Mouse (Mus musculus): ENCODE results near the gene Rhbdd1. TPM values are rescaled to one million over a fixed set of nuclear protein-coding genes. Genes with fewer than 3 reads are reported as not detected.
A peak's percentile ranks its signal among the peaks of the same experiment; 100 is the strongest.

Gene Rhbdd1
- polyA plus RNA-seq, 1 experiment from 2014 or later, result 5.7 TPM

DNA sequence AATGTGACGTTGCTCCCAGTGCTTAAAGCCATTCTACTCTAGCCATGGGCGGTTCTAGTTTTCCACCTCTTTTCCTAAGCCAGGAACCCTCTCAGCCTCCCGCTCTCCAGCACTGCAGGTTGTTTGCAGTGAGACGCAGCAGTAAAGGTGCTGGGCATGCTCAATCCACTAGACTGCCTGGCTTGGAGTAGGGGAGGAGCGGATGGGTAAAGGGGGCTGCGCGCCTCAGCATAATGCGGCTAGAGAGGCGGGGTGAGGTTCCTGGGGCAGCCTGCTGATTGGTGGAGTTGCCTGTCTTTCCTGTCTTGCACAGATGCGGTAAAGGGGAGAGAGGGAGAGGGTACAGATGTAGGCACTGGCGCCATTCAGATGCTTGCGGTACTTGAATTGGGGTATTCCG, 23.5 kb upstream of the Rhbdd1 start:
- H3K9me3 ChIP-seq (replicated peaks), result no peaks in the 10 kb centered on the region
- ATAC-seq, result peak; percentile 73
- peaks cover 43% of the 10 kb centered on the region for H3K4me1 ChIP-seq
- H3K27me3 ChIP-seq, result no peaks in the 10 kb centered on the region
- peak overlapping the region; percentile 78 for H3K4me3 ChIP-seq
- 0% methylated on average over 13 of the region's 13 CpGs for WGBS
- H3K36me3 ChIP-seq (ENCODE audit: poor library complexity, severe bottlenecking), result peaks cover 13% of the 10 kb centered on the region
- peak overlapping the region; percentile 87 for H3K4me2 ChIP-seq
- H3K27ac ChIP-seq, result peak overlapping the region; percentile 67
- H3K9ac ChIP-seq, result peak overlapping the region; percentile 90

DNA sequence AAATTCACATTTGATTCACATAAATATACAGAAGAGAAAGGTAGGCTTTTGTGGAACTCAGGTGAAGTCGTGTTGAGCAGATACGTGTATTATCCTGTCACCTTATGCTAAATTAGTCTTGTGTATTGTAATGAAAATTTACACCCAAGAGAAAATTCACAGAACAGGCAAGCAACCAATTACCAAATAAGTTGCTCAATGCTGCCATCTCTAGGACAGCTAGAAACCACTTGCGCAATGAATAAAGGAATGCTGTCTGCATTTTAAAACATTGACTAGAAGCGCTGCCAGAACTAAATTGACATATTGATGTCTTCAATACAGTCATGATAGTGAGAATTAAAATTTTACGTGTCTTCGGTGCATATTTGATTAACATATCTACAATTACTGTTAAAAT, 22.1 kb upstream of the Rhbdd1 start:
- Histone ChIP-seq H3K9me3 (replicated peaks) (no peaks in the 10 kb centered on the region), H3K4me1 (peaks cover 30% of the 10 kb centered on the region), H3K27me3 (no peaks in the 10 kb centered on the region), H3K4me3 (no peak overlapping the region), H3K9ac (no peak overlapping the region), H3K36me3 (ENCODE audit: poor library complexity, severe bottlenecking) (0 out of 2 replicates have a peak, but pooled peaks cover under 1% of the 10 kb centered on the region), H3K4me2 (no peak overlapping the region), H3K27ac (no peak overlapping the region)
- no peak for ATAC-seq
- 7% methylated on average over 6 of the region's 6 CpGs for WGBS

DNA sequence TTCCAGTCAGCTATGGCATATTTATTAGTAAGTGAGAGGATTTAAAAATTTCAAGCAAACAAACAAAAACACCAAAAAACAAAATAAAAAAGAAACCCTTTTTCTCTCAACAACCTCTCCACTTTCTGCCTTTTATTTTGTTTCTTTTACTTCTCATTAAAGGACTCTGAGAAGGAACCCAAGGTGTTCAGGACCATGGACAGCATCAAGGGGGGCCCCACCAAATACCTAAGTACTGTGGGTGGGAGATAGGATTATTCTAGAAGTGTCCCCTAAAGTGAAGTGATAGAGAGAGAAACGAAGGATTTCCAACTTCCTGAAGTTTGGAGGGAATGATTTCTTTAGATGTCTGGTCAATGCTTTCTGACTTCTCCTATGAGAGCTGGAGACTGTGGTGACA, 17.7 kb upstream of the Rhbdd1 start:
- Histone ChIP-seq H3K4me1 (peaks cover 5% of the 10 kb centered on the region; the same call in 1 of the 2 replicates), H3K36me3 (ENCODE audit: poor library complexity, severe bottlenecking) (no peaks in the 10 kb centered on the region), H3K9me3 (replicated peaks) (no peaks in the 10 kb centered on the region), H3K27me3 (no peaks in the 10 kb centered on the region), H3K27ac (no peak overlapping the region), H3K4me2 (no peak overlapping the region), H3K4me3 (no peak overlapping the region), H3K9ac (no peak overlapping the region)
- 37% methylated on average over 1 of the region's 1 CpGs for WGBS
- no peak for ATAC-seq

DNA sequence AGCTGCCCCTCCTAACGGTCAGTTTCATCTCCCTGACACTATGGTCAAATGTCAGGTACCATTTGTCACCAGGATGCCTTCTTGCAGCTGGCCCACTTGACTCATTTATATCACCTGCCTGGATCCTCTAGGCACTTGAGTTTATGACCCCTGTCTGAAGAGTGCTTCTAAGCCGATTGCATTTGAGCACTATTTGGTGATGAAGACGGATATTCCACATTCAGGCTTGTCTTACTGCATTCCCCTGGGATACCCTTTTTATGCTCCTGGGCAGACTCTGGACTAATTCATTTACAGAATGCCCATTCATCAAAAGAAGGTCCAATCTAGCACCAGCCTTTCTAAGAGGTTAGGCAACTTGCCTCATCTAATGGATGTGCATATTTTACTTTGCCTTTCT, 11.8 kb upstream of the Rhbdd1 start:
- no peaks in the 10 kb centered on the region for H3K9me3 ChIP-seq (replicated peaks)
- no peak overlapping the region for H3K4me2 ChIP-seq
- WGBS, result 80% methylated on average over 3 of the region's 3 CpGs
- no peaks in the 10 kb centered on the region; the same call in 1 of the 2 replicates for H3K27me3 ChIP-seq
- H3K4me3 ChIP-seq, result no peak overlapping the region
- H3K4me1 ChIP-seq, result no peaks in the 10 kb centered on the region
- H3K9ac ChIP-seq, result no peak overlapping the region
- H3K27ac ChIP-seq, result no peak overlapping the region
- H3K36me3 ChIP-seq (ENCODE audit: poor library complexity, severe bottlenecking), result no peaks in the 10 kb centered on the region
- ATAC-seq, result no peak

DNA sequence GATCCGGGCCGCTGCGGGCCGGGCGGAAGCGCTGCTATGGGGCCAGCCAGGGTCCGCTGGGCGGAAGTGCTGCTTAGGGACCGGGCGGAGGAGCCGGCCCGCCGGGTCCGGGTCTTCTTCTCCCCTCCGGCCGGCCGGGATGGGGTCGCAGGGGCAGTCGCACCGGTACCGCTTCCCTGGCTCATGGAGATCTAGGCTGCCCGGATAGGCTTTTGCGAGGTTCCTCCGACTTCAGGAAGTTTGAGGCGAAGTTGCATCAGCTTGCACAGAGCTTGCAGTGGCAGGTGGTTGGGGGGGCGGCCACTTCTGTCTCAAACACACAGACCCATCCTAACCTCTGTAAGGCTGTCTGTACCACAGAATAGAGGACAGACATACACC, 484 bp downstream of the Rhbdd1 start:
- no peak for ATAC-seq
- no peaks in the 10 kb centered on the region for H3K9me3 ChIP-seq (replicated peaks)
- H3K27ac ChIP-seq, result peak overlapping the region; percentile 98
- 0 out of 2 replicates have a peak, but pooled peaks cover 6% of the 10 kb centered on the region for H3K27me3 ChIP-seq
- H3K4me2 ChIP-seq, result peak overlapping the region; percentile 68
- under 1% methylated on average over 26 of the region's 26 CpGs for WGBS
- H3K4me1 ChIP-seq, result peaks cover 36% of the 10 kb centered on the region
- peak overlapping the region; percentile 90 for H3K4me3 ChIP-seq
- H3K9ac ChIP-seq, result peak overlapping the region; percentile 94
- no peaks in the 10 kb centered on the region for H3K36me3 ChIP-seq (ENCODE audit: poor library complexity, severe bottlenecking)

DNA sequence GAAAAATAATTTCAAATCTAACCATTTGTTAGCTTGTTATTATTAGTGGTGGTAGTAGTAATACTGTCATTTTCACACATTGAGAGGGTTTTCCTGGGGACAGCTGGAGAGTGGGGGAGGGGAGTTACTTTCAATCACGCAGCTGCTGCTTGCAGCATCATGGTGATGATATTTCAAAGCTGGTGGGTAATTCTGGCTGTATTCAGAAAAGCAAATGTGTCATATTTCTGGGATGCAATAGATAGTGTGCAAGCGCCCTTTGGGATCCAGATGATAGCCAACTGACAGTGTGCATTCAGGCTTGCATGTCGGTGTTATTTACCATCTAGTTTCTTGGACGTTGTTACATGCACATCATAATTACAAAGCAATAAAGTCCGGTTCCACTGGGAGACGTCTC, 4.2 kb downstream of the Rhbdd1 start:
- H3K4me2 ChIP-seq, result peak overlapping the region; percentile 26
- 48% methylated on average over 6 of the region's 6 CpGs for WGBS
- H3K9ac ChIP-seq, result no peak overlapping the region
- ATAC-seq, result no peak
- H3K4me1 ChIP-seq, result peaks cover 66% of the 10 kb centered on the region
- peak overlapping the region; percentile 83 for H3K27ac ChIP-seq
- no peaks in the 10 kb centered on the region for H3K36me3 ChIP-seq (ENCODE audit: poor library complexity, severe bottlenecking)
- no peak overlapping the region for H3K4me3 ChIP-seq
- H3K27me3 ChIP-seq, result no peaks in the 10 kb centered on the region
- H3K9me3 ChIP-seq (replicated peaks), result no peaks in the 10 kb centered on the region

DNA sequence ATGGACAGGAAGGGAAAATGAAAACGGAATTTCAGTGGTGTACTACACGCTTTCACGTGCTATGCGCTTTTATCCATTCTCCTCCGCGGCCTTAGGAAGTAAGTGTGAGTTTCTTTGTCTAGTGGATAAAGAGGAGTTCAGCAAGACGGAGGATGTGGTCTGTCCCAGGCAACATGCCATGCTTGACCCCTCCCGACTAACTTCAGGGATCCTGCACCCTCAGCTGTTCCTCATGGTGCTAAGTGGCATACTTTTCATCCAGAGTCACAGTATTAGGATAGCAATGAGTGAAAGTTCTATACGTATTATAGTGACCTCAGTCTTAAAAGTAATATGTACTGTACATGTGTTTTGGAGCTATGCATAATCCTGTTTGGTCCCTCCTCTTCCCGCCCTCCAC, 4.6 kb downstream of the Rhbdd1 start:
- Histone ChIP-seq H3K4me2 (peak overlapping the region; percentile 26), H3K4me1 (peaks cover 65% of the 10 kb centered on the region), H3K27me3 (no peaks in the 10 kb centered on the region), H3K4me3 (no peak overlapping the region), H3K27ac (peak overlapping the region; percentile 83), H3K9me3 (replicated peaks) (no peaks in the 10 kb centered on the region), H3K9ac (no peak overlapping the region), H3K36me3 (ENCODE audit: poor library complexity, severe bottlenecking) (no peaks in the 10 kb centered on the region)
- ATAC-seq, result no peak
- WGBS, result 57% methylated on average over 10 of the region's 10 CpGs

DNA sequence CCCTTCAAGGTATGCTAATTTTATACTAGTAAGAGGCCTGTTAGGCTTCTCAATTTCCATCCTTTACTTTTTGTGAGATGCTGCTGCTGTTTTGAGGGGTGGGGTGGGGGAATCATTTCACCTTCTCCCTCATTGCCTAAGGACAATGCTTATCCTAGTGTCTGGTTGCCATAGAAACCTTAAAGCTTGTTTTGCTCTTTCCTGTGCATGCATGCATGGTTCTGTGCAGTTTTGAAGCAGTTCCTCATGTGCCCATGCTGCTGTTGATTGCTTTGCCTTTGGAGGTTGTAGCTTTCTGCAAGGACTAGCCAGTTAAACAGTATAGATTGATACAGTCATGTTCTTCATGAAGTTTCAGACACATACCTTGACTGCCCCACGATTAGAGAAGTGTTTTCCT, 5.2 kb downstream of the Rhbdd1 start:
- Histone ChIP-seq H3K4me1 (peaks cover 61% of the 10 kb centered on the region), H3K9me3 (replicated peaks) (no peaks in the 10 kb centered on the region), H3K36me3 (ENCODE audit: poor library complexity, severe bottlenecking) (no peaks in the 10 kb centered on the region), H3K27me3 (no peaks in the 10 kb centered on the region), H3K9ac (no peak overlapping the region), H3K4me3 (no peak overlapping the region), H3K27ac (peak overlapping the region; percentile 83), H3K4me2 (no peak overlapping the region)
- 67% methylated on average over 1 of the region's 1 CpGs for WGBS
- no peak for ATAC-seq

DNA sequence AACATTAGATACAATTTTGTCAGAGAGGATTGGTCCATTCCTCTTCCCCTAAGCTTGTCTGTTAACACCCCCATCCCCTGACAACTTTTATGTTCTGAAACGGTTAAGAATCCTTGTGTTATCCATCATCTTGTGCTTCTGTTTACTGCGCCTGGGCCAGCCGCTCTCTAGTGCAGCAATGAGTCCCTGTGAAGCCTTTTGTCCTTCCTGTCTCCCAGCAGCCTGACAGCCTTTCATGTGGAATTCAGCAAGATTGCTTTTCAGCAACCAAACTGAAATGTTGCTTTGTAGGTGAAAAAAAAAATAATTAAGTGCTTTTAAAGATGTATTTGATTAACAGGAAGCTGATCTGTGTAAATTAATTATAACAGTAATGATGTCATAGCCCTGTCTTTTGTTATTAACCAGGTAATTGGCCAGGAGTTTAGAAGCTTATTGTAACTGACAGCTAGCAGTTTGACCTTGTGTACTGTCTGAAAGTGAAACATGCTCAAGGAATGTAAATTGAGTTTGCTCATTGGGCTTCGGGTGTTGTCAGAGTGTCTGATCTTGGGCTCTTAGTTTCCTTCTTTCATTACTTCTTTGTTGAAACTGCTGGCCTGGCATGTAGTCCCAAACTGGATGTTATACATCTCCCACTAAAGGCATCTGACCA, 8.0 kb downstream of the Rhbdd1 start:
- H3K27ac ChIP-seq, result peak overlapping the region; percentile 59
- no peaks in the 10 kb centered on the region for H3K27me3 ChIP-seq
- H3K36me3 ChIP-seq (ENCODE audit: poor library complexity, severe bottlenecking), result no peaks in the 10 kb centered on the region
- no peak overlapping the region for H3K4me3 ChIP-seq
- H3K4me1 ChIP-seq, result peaks cover 64% of the 10 kb centered on the region
- WGBS, result 6% methylated on average over 4 of the region's 4 CpGs
- peak overlapping the region; percentile 7; the same call in 1 of the 2 replicates for H3K4me2 ChIP-seq
- 0 out of 2 replicates have a peak overlapping the region, but pooled peaks have one; percentile 34 for H3K9ac ChIP-seq
- ATAC-seq, result peak; percentile 41; the same call in 1 of the 2 replicates
- H3K9me3 ChIP-seq (replicated peaks), result no peaks in the 10 kb centered on the region

DNA sequence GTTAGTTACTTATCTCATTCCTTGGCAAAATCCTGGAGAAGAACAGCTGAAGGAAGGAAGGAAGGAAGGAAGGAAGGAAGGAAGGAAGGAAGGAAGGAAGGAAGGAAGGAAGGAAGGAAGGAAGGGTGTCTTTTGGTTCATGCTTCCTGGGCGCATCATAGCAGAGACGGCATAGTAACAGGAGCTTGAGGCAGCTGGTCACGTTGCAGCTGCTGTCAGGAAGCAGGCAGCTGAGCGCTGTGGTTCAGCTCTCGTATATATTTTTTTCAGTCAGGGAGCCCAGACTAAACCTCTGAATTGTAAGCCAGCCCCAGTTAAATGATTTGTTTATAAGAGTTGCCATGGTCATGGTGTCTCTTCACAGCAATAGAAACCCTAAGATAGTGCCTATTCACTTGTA, 9.9 kb downstream of the Rhbdd1 start:
- no peak overlapping the region for H3K4me3 ChIP-seq
- WGBS, result 80% methylated on average over 5 of the region's 5 CpGs
- no peak overlapping the region for H3K9ac ChIP-seq
- H3K9me3 ChIP-seq (replicated peaks), result no peaks in the 10 kb centered on the region
- peaks cover 61% of the 10 kb centered on the region for H3K4me1 ChIP-seq
- H3K36me3 ChIP-seq (ENCODE audit: poor library complexity, severe bottlenecking), result no peaks in the 10 kb centered on the region
- H3K27ac ChIP-seq, result no peak overlapping the region
- H3K4me2 ChIP-seq, result no peak overlapping the region
- H3K27me3 ChIP-seq, result no peaks in the 10 kb centered on the region
- ATAC-seq, result no peak

DNA sequence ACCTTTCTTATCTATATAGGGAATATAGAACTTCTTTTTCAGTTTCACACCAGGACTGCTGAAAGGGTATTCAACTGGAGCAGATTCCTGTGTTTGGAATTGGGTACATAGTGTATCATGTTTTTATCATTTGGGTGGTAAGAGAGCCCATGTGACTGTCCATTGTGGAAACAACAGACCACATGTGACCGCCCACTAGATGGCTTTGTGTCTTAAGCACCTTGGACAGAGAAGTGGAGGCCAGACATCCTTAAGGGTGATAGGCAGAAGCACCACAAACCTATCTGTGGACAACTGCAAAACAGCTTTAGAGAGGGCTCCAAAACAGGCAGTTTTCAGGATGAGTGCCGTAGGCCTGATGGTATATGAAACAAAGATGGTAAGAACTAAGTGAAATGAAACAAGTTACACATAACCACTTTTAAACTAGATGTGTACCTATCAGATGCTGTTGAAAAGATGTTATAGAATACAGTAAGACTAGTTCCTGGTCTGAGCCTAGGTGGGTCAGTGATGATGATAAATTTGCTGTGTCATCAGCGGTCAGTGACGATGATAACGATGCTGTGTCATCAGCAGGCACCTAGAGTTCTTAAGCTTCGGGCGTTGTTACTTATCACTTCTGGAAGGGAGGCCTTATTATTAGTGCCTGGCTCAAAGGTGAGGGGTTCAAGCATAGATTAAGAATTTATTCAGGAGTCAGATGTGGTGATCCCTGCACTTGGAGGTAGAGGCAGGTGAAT, 12.0 kb downstream of the Rhbdd1 start:
- Histone ChIP-seq H3K27ac (no peak overlapping the region), H3K4me3 (no peak overlapping the region), H3K4me2 (no peak overlapping the region), H3K27me3 (no peaks in the 10 kb centered on the region), H3K4me1 (peaks cover 43% of the 10 kb centered on the region), H3K9me3 (replicated peaks) (no peaks in the 10 kb centered on the region), H3K36me3 (ENCODE audit: poor library complexity, severe bottlenecking) (no peaks in the 10 kb centered on the region), H3K9ac (no peak overlapping the region)
- WGBS, result 88% methylated on average over 7 of the region's 7 CpGs
- ATAC-seq, result no peak

DNA sequence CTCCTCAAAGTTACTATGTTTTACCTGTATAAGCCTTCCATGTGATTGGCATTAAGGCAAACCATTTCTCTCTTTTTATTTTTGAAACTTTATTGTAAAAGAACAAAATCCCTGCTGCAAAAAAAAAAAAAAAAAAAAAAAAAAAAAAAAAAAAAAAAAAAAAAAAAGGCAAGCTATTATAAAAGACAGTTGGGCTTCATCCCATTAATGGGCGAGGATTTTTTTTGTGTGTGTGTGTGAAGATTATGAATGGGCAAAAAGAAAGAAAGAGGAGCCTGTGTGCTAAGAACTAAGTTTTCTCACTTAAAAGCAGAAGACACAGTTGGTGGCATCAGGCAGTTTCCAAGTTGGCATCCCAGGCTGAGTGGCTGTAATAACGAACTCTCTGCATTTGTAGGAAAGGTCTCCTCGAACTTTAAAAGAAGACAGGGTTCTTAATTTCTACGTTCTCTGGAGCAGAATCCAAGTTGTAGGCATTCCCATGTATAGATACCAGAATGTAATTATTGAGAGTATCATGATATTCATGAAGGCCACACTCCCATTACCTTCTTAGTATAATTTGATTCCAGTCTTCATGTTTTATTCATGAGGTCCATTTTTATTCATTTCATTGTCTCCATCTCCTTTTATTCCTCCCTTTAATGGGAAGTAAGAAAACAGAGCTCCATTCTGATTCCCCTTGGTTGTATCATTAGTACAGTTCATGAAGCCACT, 13.1 kb downstream of the Rhbdd1 start:
- Histone ChIP-seq H3K9me3 (replicated peaks) (no peaks in the 10 kb centered on the region), H3K36me3 (ENCODE audit: poor library complexity, severe bottlenecking) (no peaks in the 10 kb centered on the region), H3K27me3 (no peaks in the 10 kb centered on the region), H3K4me1 (peaks cover 32% of the 10 kb centered on the region), H3K4me2 (no peak overlapping the region), H3K27ac (0 out of 2 replicates have a peak overlapping the region, but pooled peaks have one; percentile 40), H3K9ac (no peak overlapping the region), H3K4me3 (no peak overlapping the region)
- 13% methylated on average over 4 of the region's 4 CpGs for WGBS
- peak; percentile 70 for ATAC-seq
